21 mouse cellular contexts compared by ENCODE assay signal in genomic region chr3:51111241-51111640, GRCm38 (mm10).
DNase-seq lines count a peak whose midpoint lies in the region; ATAC-seq lines count a peak whose summit lies in the region.
"Had no signal": no experiment of that assay in that cellular context is flagged by ENCODE, and none has a peak within 500 bp of the region (broad histone marks: within the 10 kb centered on the region; RNA-seq: fewer than 3 reads in every experiment).

No protein-coding gene starts in this region.

- 0 out of 2 replicates have a peak overlapping the region, but pooled peaks have one; percentile 3 for H3K27ac ChIP-seq in limb, embryonic 15.5 days
- no peak overlapping the region for H3K27ac ChIP-seq in limb, embryonic 10.5 days

- H3K4me2 ChIP-seq in limb, embryonic 15.5 days, result no peak overlapping the region

- H3K36me3 ChIP-seq in limb, embryonic 15.5 days, result no peaks in the 10 kb centered on the region
- H3K36me3 ChIP-seq in limb, embryonic 10.5 days, result no peaks in the 10 kb centered on the region
- H3K36me3 ChIP-seq: G1E had no signal

- no peaks in the 10 kb centered on the region for H3K9me3 ChIP-seq in limb, embryonic 15.5 days
- no peaks in the 10 kb centered on the region for H3K9me3 ChIP-seq in limb, embryonic 10.5 days (replicated peaks)
- H3K9me3 ChIP-seq: G1E had no signal

- 93% methylated on average over 11 of the region's 11 CpGs for WGBS in limb, embryonic 15.5 days
- WGBS in limb, embryonic 10.5 days, result 93% methylated on average over 11 of the region's 11 CpGs

- DNase-seq in gastrocnemius, postnatal 10 days, result peak; percentile 16
- no peak for DNase-seq in gastrocnemius, postnatal 14 days
- DNase-seq in heart, adult 11 months, result peak; percentile 63
- no peak for DNase-seq in heart, postnatal 25 days (ENCODE audit: low spot score)
- no peak for DNase-seq in limb, embryonic 10.5 days (ENCODE audit: low spot score)
- DNase-seq: adrenal gland, adult 2 months; adrenal gland, adult 8-10 months; adrenal gland, postnatal 10 days; adrenal gland, postnatal 14 days; adrenal gland, postnatal 25 days; adrenal gland, postnatal 36 days; B cell, adult 2 months; cerebellum, adult 11 months; cerebellum, adult 11-12 months; cerebellum, adult 18-20 months had no signal

- no peaks in the 10 kb centered on the region for H3K4me1 ChIP-seq in limb, embryonic 15.5 days
- peaks cover 18% of the 10 kb centered on the region for H3K4me1 ChIP-seq in limb, embryonic 10.5 days

- H3K4me3 ChIP-seq in limb, embryonic 15.5 days, result no peak overlapping the region
- no peak overlapping the region for H3K4me3 ChIP-seq in limb, embryonic 10.5 days

- no peak overlapping the region for H3K9ac ChIP-seq in limb, embryonic 15.5 days

- intact Hi-C loops in gastrocnemius, postnatal 14 days (cut with DNase I; ENCODE audit: low total_unique reads), result no loop called here
- intact Hi-C loops in heart, postnatal 25 days (cut with DNase I), result no loop called here

- no peaks in the 10 kb centered on the region for H3K27me3 ChIP-seq in limb, embryonic 15.5 days
- no peaks in the 10 kb centered on the region for H3K27me3 ChIP-seq in limb, embryonic 10.5 days (ENCODE audit: low read depth, poor library complexity, severe bottlenecking)
- H3K27me3 ChIP-seq: CH12.LX, Patski had no signal

- no peak for ATAC-seq in limb, embryonic 15.5 days (ENCODE audit: insufficient number of reproducible peaks, low FRiP score, low TSS enrichment, low read depth)
- ATAC-seq: activated CD4-positive, CD25-positive, alpha-beta regulatory T cell, adult 4 months; CD4-positive, CD25-positive, alpha-beta regulatory T cell, adult 4 months; Patski had no signal

Comparison
In these comparisons a context has a peak if more than half of its experiments do, and no peak if none do; other contexts are left out.
1. DNase-seq: peak in gastrocnemius, postnatal 10 days (single experiment) and heart, adult 11 months (single experiment); none in gastrocnemius, postnatal 14 days (single experiment), heart, postnatal 25 days (single experiment) and limb, embryonic 10.5 days (single experiment).